Mouse (Mus musculus): ENCODE results near the gene Unc13a.
"Not testable (repeated sequence)": the region's sequence is repeated elsewhere in the genome, so short reads cannot be mapped to it uniquely, and the experiment has no call there.

The Unc13a gene

DNA sequence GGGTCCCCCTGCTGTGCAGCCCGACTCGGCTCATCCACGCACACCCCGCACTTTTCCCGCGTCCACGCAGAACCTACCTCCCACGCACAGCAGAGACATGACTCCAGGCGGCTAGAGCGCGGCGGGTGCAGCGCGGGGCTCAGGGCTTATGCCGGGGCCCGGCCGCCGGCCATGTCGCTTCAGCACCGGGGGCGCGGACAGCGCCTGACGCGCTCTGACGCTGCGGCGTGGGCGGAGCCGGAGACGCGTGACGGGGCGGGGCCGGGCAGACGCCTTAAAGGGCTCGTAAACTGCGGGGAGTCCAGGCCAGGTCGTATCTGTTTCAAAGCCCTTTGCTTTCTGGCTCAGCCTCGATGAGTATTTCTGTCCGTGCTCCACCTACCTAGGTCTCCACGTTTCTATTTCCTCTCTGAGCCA, at the start of gene Unc13a:
TSS of gene Unc13a (minus strand) at position 209 of the 417 bp plus-strand sequence.
- peak; percentile 93 for DNase-seq (ENCODE audit: low read depth, low spot score)

DNA sequence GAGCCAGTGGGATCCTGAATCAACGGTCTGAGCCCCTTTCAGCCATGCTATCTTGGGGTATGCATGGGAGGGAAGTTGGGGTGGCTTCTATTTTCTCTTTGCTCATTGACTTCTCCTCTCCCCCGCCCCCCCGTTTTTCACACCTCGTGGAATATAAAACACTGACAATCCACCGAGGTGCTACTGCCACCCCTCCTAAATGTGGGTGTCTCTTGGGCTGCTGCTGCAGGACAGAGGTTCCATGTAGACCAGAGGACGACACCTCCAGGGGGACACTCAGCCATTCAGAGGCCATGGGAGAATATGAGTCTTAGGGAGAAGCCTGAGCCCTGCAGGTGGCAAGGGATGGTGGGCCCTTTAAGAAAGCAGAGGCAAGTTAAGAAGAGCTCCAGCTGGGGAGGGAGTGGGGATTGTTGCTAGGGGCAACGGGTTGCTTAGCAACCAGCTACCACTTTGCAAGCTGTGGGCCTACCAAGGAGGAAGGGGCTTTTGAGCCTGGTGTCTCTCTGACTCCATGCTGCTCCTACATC, 48.4 kb upstream of the Unc13a start:
- DNase-seq (ENCODE audit: low read depth, low spot score): peak; percentile 85

DNA sequence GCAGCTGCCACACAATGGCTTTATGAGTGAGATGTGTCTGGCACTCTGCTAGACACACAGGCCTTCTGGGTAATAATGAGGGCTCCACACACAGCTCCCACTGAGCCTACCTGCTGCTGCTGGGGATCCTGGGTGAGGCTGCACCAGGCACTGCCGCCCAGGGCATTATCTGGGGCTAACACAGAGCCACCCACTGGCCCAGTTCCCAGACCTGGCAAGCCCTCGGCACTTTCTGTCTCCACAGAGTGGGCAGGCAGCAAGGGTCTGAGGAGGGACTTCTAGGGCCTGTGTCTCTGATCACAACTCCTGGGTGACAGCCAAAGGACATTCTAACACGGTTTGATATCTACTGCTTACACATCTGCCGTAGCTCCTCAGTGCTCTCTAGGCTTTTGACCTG, 47.7 kb upstream of the Unc13a start:
- no peak for DNase-seq (ENCODE audit: low read depth, low spot score)

DNA sequence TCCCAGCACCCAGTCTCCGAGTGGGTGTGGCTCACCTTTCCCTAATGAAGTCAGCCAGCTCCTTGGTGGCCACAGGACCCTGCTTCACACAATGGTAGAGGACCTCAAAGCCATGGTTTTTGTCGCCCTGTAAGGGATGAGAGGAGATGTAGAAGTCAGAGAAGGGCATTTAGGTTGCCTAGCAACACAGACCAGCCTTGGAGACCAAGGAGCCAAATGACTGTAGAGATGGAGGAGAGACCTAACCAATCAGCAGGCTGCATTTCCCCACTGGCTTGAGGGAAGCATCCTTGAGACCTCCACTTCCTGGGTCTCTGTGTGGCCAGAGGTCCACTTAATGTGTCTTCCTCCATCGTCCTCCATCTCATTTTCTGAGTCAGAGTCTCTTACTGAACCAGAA, 46.7 kb upstream of the Unc13a start:
- DNase-seq (ENCODE audit: low read depth, low spot score): no peak

DNA sequence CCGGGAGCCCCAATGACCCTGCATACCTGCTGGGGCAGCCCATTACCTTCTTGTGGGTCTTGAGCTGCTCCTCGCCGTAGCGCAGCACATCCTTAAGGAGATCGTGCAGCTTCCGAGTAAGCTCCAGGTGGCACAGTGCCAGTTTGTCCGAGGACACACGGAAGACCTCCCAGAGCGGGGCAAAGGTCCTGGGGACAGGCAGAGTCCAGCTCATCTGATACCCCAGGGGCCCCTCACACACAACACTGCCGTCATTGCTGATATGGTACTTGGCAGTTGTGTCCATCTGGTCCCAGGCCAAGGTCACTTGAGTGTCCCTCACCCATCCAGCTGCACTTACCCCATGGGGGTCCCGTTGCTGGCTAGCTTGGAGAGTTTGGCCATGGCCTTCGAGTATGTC, 45.5 kb upstream of the Unc13a start:
- no peak for DNase-seq (ENCODE audit: low read depth, low spot score)

DNA sequence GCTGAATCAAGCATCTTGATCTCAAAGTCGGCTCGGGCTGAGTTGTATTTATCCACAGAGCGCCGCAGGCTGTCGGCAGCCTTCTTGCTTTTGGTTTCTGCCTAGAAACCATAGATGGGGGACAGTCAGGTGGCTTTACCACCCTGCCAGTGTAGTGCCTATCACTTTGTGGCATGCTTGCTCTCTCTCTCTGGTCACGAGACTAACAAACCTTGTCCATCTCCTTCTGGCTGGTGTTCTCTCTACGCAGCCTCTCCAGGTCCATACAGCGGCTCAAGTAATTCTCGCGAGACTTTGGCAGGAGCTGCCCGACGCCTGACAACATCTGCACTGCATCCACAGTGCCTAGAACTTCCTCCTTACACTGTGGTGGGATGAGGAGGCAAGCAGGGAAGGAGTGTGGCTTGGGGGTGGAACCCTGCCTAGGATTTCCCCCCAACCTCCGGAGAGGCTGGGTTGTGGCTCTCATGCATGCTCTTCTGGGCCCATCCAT, 45.0 kb upstream of the Unc13a start:
- peak; percentile 64 for DNase-seq (ENCODE audit: low read depth, low spot score)

DNA sequence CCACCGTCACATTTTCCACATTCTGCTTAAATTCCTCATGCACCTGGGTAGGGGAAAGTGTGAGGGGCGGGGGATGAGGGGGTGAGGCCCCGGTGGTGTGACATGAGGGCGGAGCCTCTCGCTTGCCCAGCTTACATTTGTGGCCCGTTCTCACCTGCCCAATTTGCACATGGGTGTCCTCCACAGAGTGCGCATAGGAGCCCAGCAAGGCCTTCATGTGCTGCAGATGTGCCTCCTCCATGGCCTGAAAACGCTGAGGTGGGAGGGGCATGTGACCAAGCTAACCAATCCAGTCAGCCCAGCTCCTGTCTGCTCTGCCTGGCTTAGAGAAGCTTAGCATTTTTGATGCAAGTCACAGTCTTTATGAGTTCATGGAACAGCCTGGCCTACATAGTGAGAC, 44.0 kb upstream of the Unc13a start:
- no peak for DNase-seq (ENCODE audit: low read depth, low spot score)

DNA sequence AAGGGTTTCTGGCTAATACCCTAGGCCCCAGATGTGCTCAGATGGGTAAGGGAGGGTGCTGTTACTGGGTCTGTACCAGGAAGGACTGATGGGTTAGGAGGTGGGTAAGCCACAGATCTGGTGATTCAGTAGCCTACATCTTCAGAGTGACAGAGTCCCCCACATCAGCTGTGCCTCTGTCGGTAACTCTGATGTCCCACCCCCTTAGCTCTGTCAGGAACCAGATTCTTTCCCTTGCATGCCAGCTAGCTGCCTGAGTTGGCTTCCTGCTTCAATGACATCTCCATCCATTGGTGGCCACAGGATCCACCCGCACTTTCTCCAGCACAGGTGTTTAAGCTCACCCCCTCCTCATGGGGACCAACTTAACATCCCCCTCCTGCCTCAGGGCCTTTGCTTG, 40.0 kb upstream of the Unc13a start:
- no peak for DNase-seq (ENCODE audit: low read depth, low spot score)

DNA sequence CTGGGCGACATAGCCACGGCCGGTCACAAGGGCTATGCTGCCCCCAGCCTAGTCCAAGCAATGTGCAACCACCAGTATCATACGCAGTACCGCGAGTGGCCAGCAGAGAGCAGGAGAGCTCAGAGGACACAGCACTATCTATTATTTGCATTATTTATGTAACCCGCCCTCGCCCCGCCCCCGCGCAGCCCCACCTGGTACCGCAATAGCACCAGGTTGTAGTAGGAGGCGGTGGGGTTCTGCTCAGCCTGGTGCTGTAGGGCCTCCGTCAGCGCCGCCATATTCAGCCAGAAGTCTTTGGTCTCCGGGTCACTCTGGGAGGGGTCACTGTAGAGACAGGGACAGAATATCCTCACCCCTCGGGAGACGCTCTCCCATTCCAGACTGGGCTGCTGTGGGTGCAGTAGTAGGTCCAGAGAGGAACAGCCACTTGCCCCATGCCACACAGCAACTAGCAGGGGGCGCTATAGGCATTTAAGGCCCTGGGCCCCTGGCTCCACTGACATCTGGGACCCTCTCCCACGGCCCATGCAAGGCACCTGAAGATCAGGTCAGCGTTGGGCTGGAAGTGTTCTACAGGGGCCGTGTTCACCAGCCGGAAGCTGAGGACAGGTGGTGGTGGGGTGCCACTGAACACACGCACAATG, 38.4 kb upstream of the Unc13a start:
- peak; percentile 96 for DNase-seq (ENCODE audit: low read depth, low spot score)

DNA sequence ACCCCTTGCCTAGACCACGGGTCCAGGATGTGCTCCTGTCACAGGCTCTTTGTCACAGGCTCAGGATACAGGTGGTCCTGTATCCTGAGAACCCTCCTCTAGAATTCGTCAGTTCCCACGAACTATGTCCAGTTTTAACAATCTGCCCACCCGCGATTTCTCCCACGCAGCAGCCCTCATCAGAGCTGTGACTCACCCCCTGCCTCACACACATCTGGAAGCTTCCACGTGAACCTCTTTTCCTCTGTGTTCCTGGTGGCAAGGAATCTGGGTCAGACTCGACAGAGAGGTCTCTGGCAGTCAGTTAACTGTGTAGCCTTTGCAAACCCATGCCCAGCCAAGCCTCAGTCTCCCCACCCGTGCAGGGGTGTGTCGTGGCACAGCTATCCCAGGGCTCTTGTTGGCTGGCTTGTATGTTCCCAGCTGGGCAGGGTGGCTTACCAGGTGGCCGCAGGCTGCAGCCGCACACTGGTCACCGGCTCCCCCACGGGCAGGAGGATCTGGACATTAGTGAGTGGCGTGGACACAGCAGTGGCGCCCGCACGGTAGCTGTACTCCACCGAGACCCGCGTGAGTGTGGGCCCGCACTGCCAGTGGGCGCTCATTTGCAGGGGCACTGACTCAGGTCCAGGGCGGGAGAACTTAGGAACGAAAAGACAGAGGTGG, 37.7 kb upstream of the Unc13a start:
- no peak for DNase-seq (ENCODE audit: low read depth, low spot score)

DNA sequence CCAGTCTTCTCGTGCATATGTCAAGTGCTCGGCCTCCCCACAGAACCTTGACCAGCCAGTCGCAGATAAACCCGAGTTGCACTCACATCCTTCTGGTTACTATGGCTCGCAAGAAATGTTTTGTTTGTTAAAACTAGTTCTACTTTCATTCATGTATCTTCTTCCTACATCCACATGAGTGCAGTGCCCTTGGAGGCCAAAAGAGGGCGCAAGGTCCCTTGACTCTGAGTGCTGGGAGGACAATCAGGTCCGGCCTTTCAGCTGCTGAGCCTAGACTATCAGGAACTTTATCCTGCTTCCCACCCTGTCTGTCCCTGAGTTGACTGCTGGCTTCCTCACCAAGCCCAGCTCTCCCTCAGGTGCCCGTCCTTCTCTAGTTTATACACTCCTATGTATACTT, 36.3 kb upstream of the Unc13a start:
- DNase-seq (ENCODE audit: low read depth, low spot score): peak; percentile 88

DNA sequence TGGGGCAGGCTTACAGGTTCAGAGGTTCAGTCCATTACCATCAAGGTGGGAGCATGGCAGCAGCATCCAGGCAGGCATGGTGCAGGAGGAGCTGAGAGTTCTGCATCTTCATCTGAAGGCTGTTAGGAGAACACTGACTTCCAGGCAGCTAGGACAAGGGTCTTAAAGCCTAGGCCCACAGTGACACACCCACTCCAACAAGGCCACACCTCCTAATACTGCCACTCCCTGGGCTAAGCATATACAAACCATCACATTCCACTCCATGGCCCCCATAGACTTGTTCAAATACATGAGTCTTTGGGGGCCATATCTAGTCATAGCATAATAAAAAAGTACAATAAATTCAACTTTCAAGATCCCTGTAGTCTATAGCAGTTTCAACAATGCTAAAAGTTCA, 31.8 kb upstream of the Unc13a start:
- DNase-seq (ENCODE audit: low read depth, low spot score): not testable (repeated sequence)

DNA sequence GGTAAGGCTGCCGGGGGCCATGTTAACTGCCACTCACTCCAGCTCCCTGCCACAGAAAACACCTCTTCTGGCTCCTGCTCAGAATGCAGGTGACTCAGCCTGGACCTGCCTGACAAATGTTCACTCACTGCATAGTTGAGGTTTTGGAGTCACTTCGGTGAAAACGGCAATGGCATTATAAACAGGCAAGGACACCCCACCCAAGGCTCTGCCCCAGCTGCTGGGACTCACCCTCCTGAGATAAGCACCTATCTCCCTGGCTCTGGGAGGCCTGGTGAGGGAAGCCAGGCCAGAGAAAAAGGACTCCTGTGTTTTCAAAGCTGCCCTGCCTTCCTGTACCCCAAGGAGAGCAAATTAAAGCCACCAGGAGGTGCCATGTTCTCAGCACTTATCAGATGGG, 31.4 kb upstream of the Unc13a start:
- no peak for DNase-seq (ENCODE audit: low read depth, low spot score)

DNA sequence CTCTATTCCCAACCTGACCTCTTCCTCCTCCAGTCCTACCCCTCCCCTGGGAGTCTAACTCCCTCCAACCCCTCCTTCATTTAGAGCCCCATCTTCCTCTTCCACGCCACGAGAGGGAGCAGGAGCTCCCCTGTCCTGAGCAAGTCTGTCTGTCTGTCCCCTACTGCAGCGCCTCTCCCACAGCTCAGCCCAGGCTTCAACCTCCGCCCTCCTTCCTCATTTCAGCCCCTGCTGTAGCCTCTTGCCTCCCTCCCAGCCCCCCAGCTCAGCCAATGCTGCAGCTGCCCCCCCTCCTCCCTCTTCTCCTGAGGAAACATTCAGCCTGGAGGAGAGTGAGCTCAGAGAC, 30.5 kb upstream of the Unc13a start:
- DNase-seq (ENCODE audit: low read depth, low spot score): peak; percentile 69

DNA sequence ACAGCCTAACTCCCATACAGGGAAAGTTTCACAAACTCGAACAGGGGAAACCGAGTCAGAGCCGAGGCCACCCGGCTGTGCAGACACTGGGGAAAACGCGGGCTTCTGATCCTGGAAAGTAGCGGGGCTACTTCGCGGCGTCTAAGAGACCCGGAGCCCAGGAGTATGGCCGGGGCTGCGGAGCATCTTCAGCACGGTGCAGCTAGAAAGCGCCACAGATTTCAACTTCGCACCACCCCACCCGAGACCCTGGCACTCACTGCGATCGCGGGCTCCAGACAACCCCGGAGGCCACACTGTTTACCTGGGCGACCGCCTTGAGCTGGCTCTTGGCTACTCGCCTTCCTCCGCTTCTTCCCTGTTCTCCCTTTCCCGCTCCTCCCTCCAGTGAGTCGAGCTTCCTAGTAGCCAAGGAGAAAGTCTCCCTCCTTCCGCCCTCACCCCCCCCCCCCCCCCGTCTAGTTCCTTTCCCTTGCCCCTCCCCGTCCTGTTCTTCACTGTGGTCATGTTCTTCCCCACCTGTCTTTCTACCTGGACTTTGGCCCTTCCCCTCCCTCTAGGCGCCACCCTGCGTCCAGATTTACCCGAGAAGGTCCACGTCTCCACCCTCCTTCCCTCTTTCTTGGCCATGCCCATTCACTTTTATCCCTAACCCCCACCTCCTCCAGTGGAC, 30.0 kb upstream of the Unc13a start, which contains the start of gene B3gnt3:
TSS of gene B3gnt3 (minus strand) at position 376 of the 673 bp plus-strand sequence.
- DNase-seq (ENCODE audit: low read depth, low spot score): no peak

DNA sequence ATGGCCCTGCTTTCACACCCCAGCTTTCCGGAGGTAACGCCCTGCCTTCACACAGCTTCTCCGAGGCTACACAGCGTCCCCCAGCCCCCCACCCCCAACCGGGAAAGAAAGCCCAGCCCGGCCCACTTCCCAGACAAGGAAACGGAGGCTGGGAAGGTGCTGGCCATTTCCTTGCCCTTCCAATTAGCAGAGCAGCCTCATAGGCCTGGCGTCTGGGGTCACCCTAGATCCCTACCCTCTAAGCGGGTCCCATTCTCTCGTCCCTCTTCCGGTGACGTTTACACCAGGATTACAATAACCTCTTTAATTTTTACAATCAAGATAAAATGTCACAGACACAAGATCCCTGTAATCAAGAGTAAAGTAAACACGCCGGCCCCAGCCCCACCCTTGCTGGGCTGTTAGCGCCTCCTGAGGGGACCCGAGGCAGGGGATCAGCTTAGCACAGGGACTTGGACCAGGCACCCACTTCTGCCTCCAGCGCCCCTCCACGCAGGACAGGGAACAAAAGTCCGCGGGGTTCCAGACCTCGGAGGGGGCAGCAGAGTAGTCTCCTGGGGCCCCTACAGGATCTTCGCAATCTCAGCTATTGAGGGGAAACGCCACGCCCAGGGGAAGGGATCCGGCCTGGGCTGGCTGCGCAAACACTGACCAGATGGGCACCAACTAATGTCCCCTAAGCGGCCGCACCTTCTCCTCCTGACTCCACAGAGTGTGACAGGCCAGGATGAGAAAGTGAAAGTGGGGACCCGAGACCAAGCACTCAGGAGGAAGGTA, 29.1 kb upstream of the Unc13a start:
- no peak for DNase-seq (ENCODE audit: low read depth, low spot score)

DNA sequence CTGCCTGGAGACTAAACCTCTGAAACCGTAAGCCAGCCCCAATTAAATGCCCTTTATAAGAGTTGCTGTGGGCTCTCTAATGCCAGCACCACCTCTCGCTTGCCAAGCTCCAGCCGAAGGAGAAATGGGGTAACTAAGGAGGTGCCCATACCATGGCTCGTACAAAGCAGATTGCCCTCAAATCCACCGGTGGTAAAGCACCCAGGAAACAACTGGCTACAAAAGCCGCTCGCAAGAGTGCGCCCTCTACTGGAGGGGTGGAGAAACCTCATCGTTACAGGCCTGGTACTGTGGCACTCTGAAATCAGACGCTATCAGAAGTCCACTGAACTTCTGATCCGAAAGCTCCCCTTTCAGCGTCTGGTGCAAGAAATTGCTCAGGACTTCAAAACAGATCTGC, 23.9 kb upstream of the Unc13a start:
- not testable (repeated sequence) for DNase-seq (ENCODE audit: low read depth, low spot score)

DNA sequence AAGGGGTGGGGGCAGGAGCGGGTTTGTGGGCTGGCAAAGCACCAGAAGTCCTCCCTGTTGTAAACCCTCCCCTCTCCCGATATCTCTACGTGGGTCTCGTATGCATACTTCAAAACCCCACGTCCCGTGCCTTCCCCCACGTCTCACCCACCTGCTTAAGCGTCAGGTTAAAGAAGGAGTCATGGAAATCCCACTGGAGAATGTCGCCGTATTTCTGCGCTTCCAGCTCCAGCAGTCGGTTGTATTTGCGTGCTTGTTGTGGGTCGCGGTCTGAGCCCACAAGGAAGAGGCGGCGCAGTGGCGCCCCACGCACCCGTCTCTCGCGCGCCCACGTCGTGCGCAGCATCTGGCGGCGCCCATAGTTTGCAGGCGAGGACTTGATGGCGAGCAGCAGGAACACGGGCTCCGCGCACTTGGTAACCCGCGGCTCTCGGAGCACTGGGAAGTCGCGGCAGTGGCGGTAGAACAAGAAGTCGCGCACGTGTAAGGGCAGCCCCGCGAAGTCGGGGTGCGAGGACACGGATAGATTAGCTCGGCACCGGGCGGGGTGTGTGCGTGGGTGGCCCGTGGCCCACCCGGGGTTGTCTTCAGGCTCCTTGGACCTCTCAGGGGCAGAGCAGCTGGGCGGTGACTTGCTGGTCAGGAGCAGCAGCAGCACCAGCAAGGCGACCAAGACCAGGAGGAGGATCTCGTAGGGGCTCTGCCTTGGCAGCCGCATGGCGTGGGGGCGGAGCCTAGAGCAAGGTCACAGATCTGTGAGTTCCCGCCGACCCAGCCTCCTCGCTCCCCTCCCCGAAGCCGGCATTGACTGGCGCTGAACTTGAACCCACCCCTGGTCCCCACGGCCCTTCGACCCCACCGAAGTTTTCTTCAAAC, 21.8 kb upstream of the Unc13a start:
- peak; percentile 82 for DNase-seq (ENCODE audit: low read depth, low spot score)

DNA sequence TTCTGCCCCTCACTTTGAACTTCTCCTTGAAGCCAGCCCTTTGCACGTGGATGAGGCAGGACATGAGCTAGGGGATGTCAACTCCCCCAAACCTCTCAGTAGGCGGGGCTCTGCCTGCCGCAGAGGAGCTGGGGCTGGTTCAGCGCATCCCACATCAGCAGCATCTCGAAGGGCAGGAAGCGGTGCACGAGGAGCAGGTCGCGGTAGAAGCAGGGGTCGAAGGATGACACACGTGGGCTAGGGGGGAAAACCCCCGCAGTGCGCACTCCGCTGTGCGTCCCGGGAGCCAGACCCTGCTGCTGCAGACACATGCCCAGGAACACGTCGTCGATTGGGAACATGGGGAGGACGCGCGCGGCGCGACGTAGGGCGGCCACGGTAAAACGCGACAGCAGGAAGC, 21.0 kb upstream of the Unc13a start:
- DNase-seq (ENCODE audit: low read depth, low spot score): no peak

DNA sequence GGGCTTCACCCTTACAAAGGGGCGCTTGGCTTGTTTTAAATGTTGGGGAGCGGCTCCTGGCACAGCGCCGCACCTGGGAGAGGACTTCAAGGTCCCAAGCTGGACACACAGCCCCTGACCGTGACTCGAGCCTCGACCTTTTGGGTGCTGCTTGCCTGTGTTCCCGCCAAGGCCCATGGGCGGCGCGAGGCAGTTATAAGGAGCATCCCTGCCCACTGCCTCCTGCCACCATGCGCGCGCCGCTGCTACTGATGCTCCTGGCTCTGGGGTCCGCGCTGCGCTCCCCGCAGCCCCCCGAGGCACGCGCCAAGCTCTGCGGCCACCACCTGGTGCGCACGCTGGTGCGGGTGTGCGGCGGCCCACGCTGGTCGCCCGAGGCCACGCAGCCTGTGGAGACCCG, 17.5 kb upstream of the Unc13a start, which contains the start of gene Insl3:
TSS of gene Insl3 (plus strand) at position 187 of the 400 bp plus-strand sequence.
- DNase-seq (ENCODE audit: low read depth, low spot score): no peak

DNA sequence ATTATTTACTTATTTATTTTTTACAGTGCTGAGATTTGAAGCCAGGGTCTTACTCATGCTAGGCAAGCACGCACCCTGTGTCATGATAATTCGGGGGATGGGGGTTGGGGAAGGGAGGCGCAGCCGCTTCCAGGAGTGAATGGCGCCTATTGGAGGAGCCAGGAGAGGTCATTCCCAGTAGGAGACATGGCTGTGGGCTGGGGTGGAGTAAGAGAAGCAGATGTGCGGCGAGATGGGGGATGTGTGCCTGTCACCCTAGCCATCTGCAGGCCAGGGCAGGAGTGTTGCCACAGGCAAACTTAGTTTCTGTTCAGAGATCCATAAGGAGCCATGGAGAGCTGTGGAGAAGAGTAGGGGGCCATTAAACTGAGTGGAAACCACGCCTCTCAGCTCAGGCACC, 16.1 kb upstream of the Unc13a start:
- peak; percentile 86 for DNase-seq (ENCODE audit: low read depth, low spot score)

Measured in ES-CJ7 (cell line).